Mouse (Mus musculus) CH12.LX (cell line): ENCODE results near the gene Timm13.

Experiments used
- E2F4 ChIP-seq: IDR thresholded peaks from 2 replicates; pipeline ENCODE4 v1.6.1; 2011; ENCODE audit warnings: low read depth, low read length, improper control_type of control experiment; ENCODE audit not compliant: insufficient replicate concordance
- NELFE ChIP-seq: IDR thresholded peaks from 2 replicates; pipeline ENCODE4 v1.6.1; 2011; ENCODE audit warnings: low read depth, low read length, improper control_type of control experiment
- POLR2A ChIP-seq: IDR thresholded peaks from 2 replicates; pipeline ENCODE4 v1.6.1; 2011; ENCODE audit warnings: low read depth, mild to moderate bottlenecking, improper control_type of control experiment, low read length
- SIN3A ChIP-seq: IDR thresholded peaks from 2 replicates; pipeline ENCODE4 v1.6.1; 2012; ENCODE audit warnings: low read length, improper control_type of control experiment, inconsistent platforms
- USF1 ChIP-seq: IDR thresholded peaks from 2 replicates; pipeline ENCODE4 v1.6.1; 2014; ENCODE audit warnings: low read depth, mild to moderate bottlenecking, inconsistent platforms, low read length, improper control_type of control experiment

- TF ChIP-seq POLR2A (no peak), NELFE (no peak), E2F4 (no peak), USF1 (no peak), SIN3A (no peak)
These were observed 32.7 kb upstream of the Timm13 start for GRCm38 (mm10) chr10:80933421-80933979.
